Mouse (Mus musculus): Measurements from ENCODE around the gene Kat6b.
"Not testable (repeated sequence)": the region's sequence is repeated elsewhere in the genome, so short reads cannot be mapped to it uniquely, and the experiment has no call there.

Gene Kat6b

DNA sequence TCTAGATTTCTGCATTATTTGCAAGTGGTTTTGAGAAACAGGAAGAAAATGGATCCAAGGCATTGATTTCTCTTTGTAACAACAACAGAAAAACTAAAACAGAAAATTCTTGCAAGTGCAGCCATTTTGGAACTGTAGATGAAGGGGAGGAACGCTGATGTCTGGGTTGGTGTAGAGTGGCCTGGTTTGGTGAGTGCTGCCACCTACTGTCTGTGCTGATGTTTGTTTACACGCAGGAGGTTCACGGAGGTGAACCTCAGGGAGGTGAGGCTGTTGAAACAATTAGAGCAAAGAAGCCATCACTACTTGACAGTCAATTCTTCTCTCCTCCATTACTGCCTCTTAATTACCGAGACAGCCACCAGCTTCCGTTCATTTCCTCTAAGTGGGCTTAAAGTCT is 178.4 kb downstream of the Kat6b start:
- DNase-seq (ENCODE audit: extremely low read depth, low read depth), result peak; percentile 36

DNA sequence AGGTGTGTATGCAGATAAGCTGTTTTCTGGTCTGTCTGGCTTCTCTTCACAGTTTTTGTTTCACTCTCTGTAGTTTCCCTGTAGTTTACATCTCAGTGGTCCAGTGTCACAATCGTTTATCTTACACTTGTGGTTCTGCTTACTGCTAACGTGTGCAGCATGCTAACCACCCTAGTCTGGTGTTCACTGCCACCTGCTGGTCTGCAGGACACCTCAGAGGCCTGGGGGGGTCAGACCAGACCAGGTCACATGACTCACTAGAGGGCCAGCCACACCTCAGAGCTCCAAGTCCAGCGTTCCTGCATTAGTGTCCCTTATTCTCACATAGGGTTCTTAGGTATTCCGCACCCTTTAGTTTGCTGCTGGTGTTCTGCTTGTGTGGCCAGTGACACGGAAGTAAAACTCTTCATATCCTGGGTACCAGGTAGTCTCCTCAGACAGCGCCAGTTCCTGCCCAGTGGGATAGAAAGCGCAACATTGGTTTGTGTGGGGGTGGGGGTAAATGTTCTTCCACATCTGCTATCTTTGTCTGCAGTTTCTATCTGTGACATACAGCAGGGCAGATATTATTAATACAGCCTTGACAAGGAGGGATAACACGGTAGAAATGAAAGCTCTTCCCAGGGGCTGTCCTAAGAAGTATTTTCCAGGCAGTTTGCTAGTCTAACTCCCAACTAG is 181.4 kb downstream of the Kat6b start:
- no peak for DNase-seq (ENCODE audit: extremely low read depth, low read depth)

DNA sequence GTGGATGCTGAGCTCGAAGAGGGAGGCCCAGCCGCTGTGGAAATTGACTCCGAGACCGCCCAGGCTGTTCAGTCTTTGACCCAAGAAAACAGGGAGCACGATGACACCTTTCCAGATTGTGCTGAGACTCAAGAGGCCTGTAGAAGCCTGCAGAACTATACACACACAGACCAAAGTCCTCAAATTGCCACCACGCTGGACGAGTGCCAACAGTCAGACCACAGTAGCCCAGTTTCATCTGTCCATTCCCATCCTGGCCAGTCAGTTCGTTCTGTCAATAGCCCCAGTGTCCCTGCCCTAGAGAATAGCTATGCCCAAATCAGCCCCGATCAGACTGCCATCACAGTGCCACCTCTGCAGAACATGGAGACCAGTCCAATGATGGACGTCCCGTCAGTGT is 188.0 kb downstream of the Kat6b start:
- DNase-seq (ENCODE audit: extremely low read depth, low read depth), result no peak

DNA sequence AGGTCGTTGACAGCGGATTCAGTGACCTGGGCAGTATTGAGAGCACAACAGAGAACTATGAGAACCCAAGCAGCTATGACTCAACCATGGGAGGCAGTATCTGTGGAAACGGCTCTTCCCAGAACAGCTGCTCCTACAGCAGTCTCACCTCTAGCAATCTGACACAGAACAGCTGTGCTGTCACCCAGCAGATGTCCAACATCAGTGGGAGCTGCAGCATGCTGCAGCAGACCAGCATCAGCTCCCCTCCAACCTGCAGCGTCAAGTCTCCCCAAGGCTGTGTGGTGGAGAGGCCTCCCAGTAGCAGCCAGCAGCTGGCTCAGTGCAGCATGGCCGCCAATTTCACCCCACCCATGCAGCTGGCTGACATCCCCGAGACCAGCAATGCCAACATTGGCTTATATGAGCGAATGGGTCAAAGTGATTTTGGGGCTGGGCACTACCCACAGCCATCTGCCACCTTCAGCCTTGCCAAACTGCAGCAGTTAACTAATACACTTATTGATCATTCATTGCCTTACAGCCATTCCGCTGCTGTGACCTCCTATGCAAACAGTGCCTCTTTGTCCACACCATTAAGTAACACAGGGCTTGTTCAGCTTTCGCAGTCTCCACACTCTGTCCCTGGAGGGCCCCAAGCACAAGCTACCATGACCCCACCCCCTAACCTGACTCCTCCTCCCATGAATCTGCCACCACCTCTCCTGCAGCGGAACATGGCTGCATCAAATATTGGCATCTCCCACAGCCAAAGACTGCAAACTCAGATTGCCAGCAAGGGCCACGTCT is 188.6 kb downstream of the Kat6b start:
- no peak for DNase-seq (ENCODE audit: extremely low read depth, low read depth)

DNA sequence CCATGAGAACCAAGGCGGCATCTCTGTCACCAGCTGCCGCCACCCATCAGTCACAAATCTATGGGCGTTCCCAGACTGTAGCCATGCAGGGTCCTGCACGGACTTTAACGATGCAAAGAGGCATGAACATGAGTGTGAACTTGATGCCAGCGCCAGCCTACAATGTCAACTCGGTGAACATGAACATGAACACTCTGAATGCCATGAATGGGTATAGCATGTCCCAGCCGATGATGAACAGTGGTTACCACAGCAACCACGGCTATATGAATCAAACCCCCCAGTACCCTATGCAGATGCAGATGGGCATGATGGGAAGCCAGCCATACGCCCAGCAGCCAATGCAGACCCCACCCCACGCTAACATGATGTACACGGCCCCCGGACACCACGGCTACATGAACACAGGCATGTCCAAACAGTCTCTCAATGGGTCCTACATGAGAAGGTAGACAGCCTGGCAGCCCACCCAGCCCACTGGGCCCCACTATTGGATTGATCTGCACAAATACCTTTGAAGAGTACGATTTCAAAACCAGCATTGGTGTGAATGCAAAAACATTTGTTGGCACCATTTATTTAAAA is 189.3 kb downstream of the Kat6b start:
- DNase-seq (ENCODE audit: extremely low read depth, low read depth), result not testable (repeated sequence)

DNA sequence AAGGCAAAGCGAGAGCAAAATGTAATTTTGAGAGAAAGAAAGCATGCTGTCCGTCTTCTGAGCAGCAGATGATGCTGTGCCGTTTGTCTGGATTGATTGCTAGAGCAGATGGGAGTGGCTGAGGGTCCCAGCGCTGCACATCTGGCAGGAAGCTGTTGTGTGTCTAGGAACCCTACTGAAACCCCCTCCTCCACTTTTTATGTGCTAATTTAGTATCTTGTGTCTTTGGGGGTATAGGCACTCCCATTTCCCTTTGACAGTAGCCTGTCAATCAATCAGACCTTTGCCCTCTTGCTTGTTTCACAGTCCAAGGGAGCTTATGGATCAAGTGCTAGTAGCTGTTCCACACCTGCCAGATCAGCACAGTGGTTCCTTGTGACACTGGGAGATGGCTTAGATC is 191.9 kb downstream of the Kat6b start:
- DNase-seq (ENCODE audit: extremely low read depth, low read depth), result no peak

DNA sequence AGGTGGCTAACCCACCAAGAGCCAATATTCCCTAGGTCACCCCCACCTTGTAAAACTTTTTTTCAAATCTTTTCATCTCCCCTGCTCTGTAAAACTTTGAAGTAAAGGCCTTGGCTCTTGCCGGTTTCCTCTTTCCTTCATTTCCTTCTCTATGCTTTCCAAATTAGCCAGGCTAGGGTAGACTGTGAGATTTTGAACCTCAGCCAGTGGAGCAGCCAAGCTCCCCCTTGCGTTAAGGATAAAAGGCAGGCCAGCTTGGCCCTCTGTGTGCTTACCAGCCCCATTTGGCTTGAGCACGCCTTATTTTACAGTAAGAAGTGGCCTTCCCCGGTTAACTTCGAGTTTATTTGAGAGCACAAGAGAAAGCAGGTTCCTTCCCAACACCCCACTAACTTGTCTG is 193.2 kb downstream of the Kat6b start:
- DNase-seq (ENCODE audit: extremely low read depth, low read depth), result no peak

DNA sequence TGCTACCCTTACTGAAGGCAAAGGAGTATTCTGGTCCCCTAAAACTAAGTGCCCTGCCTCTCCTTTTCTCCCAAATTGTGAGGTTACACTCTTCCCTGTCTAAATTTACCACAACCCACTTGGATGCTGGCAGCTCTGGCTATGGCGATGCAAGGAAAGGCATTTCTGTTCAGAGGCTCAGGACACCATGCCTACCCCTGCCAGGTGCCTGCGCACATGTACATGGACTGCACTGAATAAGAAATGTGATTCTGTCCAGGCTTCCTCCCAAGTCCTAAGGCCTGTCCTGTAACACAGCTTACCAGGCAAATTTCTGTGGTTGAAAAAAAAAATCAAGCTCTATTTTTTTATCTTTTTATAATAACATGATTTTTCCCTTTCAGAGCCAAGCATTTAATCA is 195.0 kb downstream of the Kat6b start:
- no peak for DNase-seq (ENCODE audit: extremely low read depth, low read depth)

DNA sequence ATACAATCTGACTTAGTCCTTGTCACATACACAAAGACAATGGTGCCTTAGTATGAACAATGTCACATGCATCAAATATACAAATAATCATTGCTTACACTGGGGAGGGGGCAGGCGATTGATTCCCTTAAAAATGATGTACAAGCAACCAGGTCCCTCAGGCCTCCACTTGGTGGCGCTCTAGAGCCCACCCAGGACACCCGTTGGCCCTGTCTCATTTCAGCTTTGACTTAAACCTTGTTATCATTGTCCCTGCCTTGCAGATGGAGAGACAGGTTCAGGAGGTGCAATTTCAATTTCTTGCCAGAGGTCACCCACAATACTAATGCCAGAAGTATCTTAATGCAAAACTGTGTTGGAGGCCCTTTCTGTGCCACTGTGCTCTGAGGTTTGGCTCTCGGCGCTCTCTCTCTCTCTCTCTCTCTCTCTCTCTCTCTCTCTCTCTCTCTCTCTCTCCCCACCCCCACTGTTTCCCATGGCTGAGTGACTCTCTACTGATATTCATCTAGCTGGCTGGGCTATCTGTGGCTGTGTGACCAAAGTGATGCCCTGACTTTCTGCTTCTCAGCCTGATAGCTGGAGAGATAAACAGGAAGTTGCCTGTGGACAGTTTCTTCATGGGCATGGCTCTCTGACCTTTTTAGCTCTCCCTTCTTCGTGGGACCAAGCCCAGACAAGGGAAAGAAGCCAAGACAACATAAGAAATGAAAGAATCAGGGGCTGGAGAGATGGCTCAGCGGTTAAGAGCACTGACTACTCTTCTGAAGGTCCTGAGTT is 197.5 kb downstream of the Kat6b start:
- peak; percentile 47 for DNase-seq (ENCODE audit: extremely low read depth, low read depth)

DNA sequence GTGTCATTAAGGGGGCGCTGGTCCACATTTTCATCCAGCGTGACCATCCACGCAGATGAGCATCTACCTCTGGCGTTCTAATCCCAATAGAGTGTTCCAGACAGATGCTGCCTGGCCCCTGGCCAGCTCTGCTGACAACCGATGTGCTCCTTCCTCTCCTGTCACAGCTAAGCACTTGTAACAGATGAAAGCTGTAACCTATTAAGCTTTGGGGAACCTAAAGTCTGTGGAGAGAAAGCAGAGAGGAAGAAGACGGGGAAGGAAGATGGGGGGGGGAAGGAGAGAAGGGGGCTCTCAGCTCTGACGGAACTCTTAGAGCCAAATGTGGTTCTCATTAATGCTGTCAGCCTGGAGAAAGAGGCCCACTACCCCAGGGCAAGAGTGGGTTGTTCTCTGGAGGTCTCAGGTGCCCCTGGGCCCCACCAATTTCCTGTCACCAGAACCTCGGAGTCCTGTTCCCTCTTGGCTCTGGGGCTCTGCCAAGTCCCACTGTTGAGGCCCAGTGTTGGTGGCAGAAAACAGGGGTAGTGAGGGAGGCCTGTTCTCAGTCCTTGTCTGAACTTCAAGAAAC is 198.5 kb downstream of the Kat6b start:
- DNase-seq (ENCODE audit: extremely low read depth, low read depth), result no peak

DNA sequence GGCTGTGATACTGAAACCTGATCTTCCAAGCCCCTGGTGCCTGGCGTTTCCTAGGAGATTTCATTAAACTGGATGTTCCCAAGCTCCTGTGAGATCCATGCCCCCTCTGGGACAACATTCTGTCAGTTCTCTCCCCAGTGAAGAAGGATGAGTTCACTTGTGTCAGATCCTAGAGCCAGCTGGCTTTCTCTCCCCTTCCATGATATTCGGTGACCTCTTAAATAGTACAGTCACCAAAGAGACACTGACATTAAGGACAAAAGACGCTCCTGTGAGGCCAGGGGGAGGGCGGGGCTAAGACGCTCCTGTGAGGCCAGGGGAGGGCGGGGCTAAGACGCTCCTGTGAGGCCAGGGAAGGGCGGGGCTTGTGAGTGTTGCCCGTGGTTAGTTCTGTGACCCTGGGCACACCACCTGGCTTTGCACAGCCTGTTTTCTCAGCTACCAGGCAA is 201.5 kb downstream of the Kat6b start:
- peak; percentile 47 for DNase-seq (ENCODE audit: extremely low read depth, low read depth)

DNA sequence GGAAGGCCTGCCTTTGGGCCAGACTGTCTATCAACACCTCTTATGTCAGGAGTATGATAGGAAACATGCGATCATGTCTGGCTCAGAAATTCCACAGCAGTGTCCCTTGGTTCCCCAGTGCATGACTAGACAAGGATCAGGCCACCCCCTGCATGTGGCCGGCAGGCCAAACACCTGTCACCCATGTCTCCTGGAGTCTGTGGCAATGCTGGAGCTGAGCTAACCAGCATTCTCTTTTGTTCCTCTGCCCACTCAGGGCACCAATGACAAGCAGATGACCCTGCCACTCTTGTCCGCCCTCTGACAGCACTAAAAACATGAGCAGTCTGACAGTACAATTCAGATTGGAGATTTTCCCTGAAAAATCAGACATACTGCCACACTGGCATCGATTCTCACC is 202.6 kb downstream of the Kat6b start:
- no peak for DNase-seq (ENCODE audit: extremely low read depth, low read depth)

DNA sequence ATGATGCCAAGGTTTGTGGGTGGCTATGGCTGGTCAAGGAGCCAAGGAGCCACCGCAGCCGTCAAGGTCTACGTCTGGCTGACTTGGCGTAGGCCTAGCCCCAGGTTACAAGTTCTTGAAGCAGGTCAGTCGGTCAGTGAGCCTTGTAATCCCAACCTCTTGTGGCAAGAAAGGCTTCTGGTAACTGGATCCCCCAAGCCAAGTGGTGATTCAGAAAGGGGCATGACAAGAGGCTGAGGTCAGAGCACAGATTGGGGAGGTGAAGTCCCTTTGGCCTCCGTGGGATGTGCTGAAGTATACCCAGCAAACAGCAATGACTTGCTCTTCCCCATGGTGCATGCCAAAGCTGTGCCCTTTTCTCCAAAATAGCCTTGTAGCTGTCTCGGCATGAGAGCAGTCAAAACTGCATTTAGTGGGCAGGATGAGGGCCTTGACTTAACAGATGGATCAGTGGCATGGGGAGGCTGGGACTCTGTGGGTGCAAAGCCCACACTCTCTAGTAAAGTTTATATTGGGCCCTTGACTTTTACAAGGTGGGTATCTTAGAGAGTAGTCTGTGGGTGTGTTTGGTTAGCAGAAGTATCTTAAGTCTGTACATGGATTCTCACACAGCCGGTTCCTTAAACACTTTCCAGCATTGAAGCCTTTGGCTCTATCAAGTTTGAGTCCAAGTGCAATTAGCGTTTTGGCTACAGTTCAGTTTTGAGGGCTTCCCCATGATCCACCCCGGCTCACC is 204.3 kb downstream of the Kat6b start:
- DNase-seq (ENCODE audit: extremely low read depth, low read depth), result no peak

DNA sequence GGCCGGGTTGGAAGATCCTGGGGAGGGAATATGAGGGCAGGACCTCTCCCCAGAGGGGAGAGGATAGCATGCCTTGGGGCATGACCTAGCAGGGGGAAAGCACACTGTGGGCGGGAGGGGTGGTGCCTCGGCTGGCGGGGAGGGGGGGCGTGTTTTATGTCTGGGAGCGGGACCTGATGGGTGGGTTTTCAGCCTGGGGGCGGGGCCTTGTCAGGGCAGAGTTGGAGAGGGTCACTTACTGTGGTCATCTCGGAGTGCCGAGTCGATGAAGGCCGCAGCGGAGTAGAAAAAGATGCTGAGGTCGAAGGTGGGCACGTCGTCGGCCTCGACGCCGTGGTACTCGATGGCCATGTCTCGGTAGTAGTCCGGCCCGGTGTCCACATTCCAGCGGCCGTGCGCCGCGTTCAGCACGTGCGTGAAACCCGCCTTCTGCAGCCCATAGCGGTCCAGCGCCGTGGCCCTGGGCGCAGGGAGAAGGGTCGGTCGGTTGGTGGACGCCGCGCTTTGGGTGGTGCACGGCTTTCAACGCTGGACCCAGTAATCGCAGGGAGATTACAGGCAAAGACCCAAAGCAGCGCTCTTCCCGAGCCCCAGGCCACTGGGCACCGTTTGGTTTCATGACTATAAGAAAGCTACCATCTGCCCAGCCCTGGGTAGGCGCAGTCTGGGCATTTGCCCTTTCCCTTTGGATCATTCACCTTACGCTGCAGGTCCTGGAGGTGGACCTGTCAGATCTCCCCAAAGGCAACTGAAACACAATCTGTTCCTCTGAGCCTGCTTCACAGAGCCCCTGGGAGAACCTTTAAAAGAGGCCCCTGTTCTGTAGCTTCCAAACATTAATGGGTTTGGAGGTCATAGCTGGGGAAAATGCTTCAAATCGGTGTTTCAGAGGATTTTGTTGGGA is 205.4 kb downstream of the Kat6b start:
- no peak for DNase-seq (ENCODE audit: extremely low read depth, low read depth)

DNA sequence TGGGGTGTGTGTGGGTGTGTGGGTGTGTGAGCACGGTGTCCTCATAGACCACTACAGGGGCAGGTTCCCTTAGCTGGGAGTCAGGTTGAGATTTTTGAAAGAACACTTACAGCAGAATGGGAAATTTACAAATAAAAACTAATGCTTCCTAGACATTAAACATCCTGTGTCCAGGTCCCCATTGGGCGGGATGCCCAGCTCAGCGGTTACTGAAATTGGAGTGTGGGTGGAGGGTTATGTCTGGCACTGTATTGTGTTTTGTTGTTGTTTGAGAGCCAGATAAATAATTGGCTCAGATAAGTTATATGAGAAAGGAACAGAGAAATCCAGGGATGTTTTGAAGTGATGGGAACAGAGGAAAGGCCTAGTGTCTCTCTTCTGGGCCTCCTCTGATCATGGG is 209.8 kb downstream of the Kat6b start:
- no peak for DNase-seq (ENCODE audit: extremely low read depth, low read depth)

DNA sequence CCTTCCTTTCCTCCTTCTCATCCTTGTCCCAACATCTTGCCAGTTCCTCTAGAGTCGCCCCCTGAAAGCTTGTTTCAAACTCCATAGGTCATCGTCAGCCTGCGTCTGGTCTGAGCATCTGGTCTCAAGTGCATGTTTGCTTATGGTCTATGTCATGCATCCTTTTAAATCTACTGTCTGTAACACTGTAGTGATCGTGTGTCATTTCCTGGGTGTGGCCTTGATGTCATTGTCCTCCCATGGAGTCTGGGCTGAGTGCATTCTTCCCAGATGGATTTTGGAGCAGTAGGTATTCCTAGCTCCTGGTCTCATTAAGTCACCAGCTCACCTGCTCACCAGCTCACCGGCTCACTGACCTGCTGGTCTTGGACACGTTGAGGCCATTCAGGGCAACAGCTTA is 213.8 kb downstream of the Kat6b start:
- DNase-seq (ENCODE audit: extremely low read depth, low read depth), result no peak

DNA sequence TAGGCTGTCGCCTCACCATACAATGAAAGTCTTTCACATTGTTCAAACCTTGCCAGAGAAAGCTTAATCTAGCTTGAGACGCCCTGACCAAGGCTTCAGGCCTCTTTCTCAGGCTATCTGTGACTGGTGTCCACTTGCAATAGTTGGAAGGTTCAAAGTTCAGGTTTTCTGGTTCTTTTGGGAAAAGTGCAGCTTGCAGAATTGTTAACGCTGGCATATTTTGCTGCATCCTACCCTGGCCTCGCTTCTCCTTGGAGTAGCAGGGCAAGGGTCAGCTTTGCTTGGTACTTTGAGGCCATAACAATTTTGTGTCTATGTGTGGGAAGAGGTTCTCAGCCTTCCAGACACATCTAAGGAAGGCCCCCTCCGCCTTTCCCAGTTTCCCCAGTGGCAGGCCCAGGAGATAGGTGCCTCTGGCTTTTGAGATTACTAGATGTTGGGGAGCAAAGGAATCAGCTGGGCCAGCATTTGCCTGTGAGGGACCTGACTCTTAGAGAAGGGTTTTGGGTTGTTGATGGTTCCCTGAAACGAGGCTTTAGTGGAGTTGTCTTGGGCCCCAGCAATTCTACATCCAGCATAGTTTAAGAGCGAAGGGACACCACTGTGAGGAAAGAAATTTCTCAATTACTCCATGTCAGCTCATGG is 215.1 kb downstream of the Kat6b start:
- no peak for DNase-seq (ENCODE audit: extremely low read depth, low read depth)

DNA sequence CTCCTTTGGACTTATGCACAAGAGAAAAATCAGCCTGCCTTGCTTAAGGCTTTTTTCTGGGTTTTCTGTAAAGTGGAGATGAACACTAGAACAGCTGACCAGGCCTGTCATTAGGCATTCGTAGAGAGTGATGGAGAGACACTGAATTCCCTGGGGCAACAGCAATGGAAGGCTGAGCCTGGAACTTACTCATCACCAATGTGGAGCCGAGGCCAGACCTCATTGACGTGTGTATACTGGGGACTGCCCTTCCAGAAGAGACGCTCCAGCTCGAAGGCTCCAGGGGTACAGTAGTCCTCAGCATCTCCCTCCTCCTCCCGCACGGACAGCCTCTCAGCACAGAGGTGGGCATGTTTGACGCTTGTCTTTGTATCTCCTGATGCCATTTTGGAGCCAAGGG is 221.5 kb downstream of the Kat6b start:
- no peak for DNase-seq (ENCODE audit: extremely low read depth, low read depth)

DNA sequence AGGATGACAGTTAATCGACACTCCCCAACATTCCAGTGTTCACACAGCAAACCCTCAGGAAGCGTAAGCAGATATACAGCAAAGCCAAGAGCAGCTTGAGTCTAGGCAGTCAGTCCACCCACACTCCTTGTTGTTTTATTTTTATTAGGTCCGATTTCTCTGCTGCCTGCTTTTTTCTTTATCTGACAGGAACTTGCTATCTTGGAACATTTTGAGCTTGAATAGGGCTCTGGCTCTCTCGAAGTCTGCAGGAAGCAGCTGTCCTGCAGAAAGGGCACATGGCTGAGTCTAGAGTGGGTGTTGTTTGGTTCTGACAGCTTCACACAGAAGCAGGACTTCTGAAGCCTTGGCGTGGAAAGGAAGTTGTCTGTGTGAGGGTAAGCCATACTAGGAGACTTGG is 222.0 kb downstream of the Kat6b start:
- no peak for DNase-seq (ENCODE audit: extremely low read depth, low read depth)
